Mouse (Mus musculus) subcutaneous adipose tissue, adult 2 months (tissue): Measurements from ENCODE around the gene Tbx21. TPM values are rescaled to one million over a fixed set of nuclear protein-coding genes. Genes with fewer than 3 reads are reported as not detected.

ENCODE experiments used
- polyA plus RNA-seq: library from polyadenylated mRNA; depleted of rRNA; stranded (reverse); fragments of >200 nt; gene quantifications from 2 replicates; pipeline ENCODE4 v1.2.3, GENCODE M21; 2012; ENCODE audit warnings: low replicate concordance; rRNA removed

Gene Tbx21
- 0.62 and 0.93 TPM in 2 replicates for polyA plus RNA-seq

GRCm38 (mm10) chr11:97114671-97115601 is at the start of gene Tbx21:
Gene Tbx21 (minus strand): TSS chr11:97115331.

DNA sequence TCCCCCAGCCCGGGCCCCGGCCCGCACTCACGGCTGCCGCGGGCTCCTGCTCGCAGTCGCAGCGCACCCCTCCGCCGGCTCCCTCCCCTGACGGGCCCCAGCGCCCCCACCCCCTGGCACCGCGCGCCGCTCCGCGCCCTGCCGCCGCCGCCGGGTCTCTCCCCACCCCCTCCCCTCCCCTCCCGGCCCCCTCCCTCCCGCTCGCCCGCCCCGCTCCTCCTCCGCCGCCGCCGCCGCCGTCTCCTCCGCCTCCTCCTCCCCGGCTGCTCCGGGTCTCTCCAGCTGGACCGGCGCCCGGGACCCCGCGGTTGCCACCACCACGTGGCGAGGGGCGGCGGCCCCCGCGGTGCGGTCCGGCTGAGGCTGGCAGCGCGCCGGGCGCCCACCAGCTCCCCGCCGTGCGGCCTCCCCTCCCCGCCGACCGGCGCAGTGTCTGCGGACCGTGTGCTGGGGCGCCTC is 36.2 kb upstream of the Tbx21 start, which contains the start of gene Tbkbp1:
TSS of gene Tbkbp1 (minus strand) at position 153 of the 459 bp plus-strand sequence.

DNA sequence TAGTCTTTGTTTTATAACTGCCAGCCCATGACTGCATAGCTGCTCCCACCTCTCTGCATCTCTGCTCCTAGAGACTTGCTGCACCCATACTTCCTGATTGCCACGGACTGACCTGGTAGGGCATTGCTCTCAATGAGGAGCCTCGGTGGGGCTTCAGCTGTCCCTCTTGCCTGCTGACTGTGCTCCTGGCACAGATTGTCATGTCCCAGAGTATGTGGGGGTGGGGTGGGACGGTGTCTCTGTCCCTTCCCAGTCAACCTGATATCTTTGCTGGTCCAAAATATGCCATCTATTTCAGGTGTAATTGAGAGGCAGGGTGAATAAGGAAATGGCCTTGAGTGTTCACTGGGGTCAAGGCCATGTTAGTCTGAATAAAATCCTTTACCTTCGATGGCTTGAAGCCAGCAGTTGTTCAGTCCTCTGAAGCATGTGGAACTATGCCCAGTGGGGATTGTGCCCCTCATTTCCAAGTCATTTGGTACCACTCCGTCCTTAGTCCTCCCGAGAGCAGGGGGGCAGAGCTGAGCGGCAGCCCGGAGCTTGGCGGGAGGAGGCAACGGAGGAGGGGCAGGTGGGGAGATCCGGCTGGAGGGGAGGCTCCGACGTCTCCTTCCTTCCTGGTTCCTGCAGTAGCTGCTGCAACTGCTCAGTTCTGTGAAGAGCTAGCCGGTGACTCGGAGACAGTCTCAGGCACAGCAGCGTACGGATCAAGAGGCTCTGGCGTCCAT is 64.8 kb downstream of the Tbx21 start, which contains the start of gene Osbpl7:
TSS of gene Osbpl7 (plus strand) at position 413 of the 728 bp plus-strand sequence.

Other genes starting within 250 kb of the Tbx21 start
- gene Cdk5rap3, start 198.8 kb downstream of the Tbx21 start, polyA plus RNA-seq = 48.3 and 58.9 TPM in 2 replicates
- 8.3 TPM in 1 of 2 replicates, not detected in the other for gene Prr15l, start 187.2 kb downstream of the Tbx21 start, polyA plus RNA-seq
- gene Pnpo, start 171.3 kb downstream of the Tbx21 start, polyA plus RNA-seq = 24.2 and 28.6 TPM in 2 replicates
- gene Sp2, start 132.4 kb downstream of the Tbx21 start, polyA plus RNA-seq = 17.3 and 24.9 TPM in 2 replicates
- 0.26 and 0.66 TPM in 2 replicates for gene Sp6, start 101.9 kb downstream of the Tbx21 start, polyA plus RNA-seq
- gene Scrn2, start 85.4 kb downstream of the Tbx21 start, polyA plus RNA-seq = 10.6 and 17.6 TPM in 2 replicates
- 0.14 and 0.67 TPM in 2 replicates for gene Lrrc46, start 73.9 kb downstream of the Tbx21 start, polyA plus RNA-seq
- 103 and 129 TPM in 2 replicates for gene Mrpl10, start 73.8 kb downstream of the Tbx21 start, polyA plus RNA-seq
- 8.3 and 14.0 TPM in 2 replicates for gene Osbpl7, start 64.7 kb downstream of the Tbx21 start, polyA plus RNA-seq
- 28.1 and 29.7 TPM in 2 replicates for gene Tbkbp1, start 36.2 kb upstream of the Tbx21 start, polyA plus RNA-seq
- 44.2 and 69.4 TPM in 2 replicates for gene Kpnb1, start 72.5 kb upstream of the Tbx21 start, polyA plus RNA-seq
- 25.9 and 28.6 TPM in 2 replicates for gene Npepps, start 165.3 kb upstream of the Tbx21 start, polyA plus RNA-seq
- 16.2 and 17.0 TPM in 2 replicates for gene Mrpl45, start 200.4 kb upstream of the Tbx21 start, polyA plus RNA-seq
- 0.01 and 0.09 TPM in 2 replicates for gene Gpr179, start 236.7 kb upstream of the Tbx21 start, polyA plus RNA-seq
- 7.7 and 11.8 TPM in 2 replicates for gene Socs7, start 247.2 kb upstream of the Tbx21 start, polyA plus RNA-seq